Mouse (Mus musculus): Measurements from ENCODE around the gene Ttc7b. TPM values are rescaled to one million over a fixed set of nuclear protein-coding genes. Genes with fewer than 3 reads are reported as not detected.

The Ttc7b gene
- total RNA-seq, 2 experiments from 2014 or later, result 6.3 to 7.9 TPM

DNA sequence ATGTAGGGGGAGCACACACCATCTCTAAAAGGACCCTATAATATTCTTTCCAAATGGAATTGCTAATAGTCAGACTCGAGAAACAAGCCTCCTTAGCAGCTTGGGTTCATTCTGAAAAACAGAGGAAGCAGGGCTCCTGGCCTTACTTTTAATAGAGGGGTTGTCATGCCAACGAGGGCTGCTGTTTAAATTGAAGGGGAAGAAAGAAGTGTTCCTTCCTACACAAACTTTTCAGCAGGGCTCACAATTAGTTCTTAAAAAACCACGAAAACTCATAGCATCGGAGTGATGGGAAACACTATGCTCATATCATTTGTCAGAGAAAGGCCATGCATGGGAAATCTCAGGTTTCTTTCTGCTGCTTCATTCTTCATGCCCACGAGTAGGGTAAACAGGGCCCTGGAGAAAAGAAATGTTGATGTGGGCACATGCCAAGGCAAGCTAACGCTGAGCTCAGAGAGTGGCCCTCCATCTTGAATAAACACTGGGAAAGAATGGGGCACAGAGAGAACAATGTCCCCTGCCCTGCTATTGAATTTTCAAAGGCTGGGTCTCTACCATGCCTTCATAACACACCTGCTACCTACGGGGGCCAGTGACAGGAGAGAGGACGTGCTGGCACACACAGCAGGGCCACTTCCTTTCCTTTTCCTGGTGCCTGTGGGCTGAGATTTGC lies 122.2 kb downstream of the Ttc7b start:
- no peak for ATAC-seq (replicated peaks; ENCODE audit: low FRiP score, low TSS enrichment, poor library complexity, severe bottlenecking)

DNA sequence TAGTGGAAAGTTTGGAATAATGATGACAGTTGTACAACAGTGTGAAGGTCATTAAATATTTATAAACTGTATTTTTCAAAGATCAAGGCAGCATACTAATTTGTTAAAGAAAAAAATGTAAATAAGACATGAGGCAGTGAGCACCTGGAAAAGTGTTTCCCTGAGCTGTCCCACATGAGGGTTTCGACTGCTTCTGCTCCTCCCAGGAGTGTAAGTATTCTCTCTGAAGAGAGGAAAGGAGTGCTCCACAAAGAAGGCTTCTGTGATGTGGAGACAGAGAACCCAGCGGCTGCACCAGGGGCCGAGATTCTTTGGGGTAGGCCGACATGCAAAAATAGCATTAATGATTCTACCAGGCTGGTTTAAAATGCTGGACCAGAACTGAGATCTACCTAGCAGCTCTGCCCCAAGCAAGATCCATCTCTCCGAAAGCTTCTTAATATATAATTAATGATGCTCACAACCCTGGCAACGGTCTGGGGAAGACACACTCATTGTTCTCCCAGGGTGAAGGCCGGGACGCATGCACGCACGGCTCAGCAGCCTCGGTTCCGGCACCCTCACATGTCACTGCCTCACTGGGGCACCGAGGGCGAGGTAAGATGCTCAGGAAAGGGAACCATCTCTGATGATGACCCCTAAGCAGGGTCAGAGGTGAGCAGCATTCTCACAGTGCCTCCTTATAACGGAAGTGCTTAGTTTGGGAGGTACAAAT lies 123.0 kb downstream of the Ttc7b start:
- ATAC-seq (replicated peaks; ENCODE audit: low FRiP score, low TSS enrichment, poor library complexity, severe bottlenecking), result no peak

DNA sequence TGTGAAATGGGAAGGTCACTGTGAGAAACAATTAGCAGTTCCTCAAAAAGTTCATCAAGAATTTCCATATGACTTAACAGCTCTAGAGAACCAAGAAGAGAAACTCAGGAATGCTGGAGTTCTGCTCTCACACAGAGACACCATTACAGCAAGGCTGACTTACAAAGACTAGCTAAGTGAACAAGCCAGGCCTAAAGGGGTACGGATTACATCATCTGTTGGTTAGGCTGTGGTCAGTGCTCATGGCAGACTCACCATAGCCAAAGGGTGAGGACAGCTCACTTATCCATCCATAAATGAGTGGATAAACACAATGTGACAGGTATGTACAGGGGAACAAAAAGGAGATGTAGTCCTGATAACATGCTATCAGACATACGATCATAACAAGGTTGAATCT lies 123.8 kb downstream of the Ttc7b start:
- no peak for ATAC-seq (replicated peaks; ENCODE audit: low FRiP score, low TSS enrichment, poor library complexity, severe bottlenecking)

DNA sequence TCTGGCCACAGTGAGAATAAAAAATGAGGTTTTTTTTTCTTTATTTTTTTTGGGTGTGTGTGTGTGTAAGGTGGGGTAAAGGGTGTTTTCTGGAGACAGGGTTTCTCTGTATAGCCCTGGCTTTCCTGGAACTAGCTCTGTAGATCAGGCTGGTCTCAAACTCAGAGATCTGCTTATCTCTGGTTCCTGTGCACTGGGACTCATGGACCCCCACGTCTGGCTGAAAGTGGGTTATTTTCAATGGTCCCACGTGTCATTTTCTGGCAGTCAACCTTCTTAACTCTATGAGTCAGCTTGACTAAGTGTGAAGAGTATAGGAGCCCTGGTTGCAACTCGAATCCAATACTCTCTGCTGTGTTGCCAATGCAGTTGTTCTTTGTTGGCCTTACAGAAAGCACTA lies 127.1 kb downstream of the Ttc7b start:
- no peak for ATAC-seq (replicated peaks; ENCODE audit: low FRiP score, low TSS enrichment, poor library complexity, severe bottlenecking)

DNA sequence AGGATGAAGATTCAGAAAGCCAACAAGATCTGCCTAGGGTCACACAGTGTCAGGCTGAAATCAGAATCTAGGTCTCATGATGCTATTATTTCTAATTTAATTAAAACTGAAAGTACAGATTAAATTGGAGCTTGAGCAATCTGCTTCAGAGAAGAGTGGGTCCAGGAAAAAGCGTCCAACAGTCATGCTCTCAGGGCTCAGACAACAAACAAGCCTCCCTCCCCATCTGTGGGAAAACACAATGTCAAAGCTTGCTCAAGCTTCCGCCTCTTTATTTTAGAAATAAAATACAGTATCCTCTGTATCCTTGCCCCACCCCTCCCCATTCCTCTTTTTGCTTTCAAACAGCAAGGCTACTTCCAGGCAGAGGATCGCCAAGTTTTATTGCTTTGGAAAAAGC lies 127.5 kb downstream of the Ttc7b start:
- no peak for ATAC-seq (replicated peaks; ENCODE audit: low FRiP score, low TSS enrichment, poor library complexity, severe bottlenecking)

DNA sequence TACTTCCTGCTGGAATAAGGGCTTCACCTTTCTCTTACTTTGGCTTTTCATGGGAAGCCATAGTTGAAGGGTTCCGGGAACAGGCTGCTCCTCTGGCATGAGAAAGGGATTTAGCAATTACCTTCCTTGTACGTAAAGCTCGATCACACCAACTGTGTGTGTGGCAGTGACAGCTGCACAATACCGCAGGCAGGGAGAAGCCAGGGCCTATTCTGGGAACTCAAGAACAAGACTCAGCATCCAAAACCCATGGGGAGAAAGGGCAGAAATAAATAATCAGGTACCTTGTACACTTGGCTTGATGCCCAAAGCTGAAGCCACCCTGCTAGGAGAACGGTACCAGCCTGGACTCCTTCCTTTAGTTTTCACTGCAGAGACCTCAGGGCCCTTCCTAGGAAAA lies 128.2 kb downstream of the Ttc7b start:
- ATAC-seq (replicated peaks; ENCODE audit: low FRiP score, low TSS enrichment, poor library complexity, severe bottlenecking), result no peak

DNA sequence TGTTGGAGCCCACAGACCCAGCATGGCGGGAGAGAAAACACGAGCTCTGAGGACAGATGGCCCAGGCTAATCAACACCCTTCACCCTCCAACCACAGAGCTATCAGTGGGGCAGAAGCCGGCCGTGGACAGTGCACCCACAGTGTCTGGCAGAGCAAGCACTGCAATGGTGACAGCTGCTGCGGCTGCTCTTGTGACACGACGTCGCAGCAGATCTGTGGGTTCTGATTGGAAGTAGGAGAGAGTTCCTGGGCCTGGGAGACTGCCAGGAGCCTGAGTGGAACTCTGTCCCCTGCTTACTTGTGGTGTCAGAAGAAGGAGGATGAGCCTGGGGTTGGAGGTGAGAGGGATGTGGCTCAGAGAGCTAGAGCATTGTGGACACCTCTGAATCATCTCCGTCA lies 128.7 kb downstream of the Ttc7b start:
- peak; percentile 65 for ATAC-seq (replicated peaks; ENCODE audit: low FRiP score, low TSS enrichment, poor library complexity, severe bottlenecking)

DNA sequence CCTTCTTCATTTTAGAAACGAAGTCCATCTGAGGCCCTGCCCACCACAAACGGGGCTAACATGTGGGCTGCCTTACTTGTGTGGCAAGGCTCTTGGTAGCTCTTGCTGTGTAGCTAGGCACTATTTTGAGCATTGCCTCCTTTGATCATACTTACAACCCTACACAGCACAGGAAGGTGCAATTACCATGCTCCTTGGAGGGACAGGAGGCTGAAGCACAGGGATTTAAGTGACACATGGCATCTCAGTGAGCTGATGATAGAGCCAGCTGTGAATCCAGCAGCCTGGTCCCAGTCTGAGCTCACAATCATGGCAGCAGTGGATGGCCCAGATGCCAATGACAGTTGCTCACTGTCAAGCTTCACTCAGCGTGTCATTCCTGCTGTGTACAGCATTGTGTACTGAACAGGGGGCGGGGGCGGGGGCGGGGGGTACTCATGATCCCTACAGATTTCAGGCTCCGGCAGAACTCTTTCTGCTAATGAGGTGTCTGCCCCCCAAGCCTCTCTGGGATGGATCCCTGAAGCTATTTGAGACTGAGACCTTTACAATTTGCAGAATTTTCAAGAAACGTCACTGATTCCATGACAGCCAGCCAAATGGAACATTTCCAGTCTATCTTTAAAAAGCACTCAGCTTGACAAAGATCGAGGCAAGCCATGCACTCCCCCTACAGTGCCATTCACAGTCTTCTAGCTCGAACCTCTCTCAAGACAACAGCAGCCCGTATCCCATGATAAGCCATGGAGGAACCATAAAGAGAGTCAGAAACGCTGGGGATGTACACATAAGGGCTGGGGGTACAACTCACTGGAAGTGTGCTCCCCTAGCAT lies 130.5 kb downstream of the Ttc7b start:
- ATAC-seq (replicated peaks; ENCODE audit: low FRiP score, low TSS enrichment, poor library complexity, severe bottlenecking), result no peak

DNA sequence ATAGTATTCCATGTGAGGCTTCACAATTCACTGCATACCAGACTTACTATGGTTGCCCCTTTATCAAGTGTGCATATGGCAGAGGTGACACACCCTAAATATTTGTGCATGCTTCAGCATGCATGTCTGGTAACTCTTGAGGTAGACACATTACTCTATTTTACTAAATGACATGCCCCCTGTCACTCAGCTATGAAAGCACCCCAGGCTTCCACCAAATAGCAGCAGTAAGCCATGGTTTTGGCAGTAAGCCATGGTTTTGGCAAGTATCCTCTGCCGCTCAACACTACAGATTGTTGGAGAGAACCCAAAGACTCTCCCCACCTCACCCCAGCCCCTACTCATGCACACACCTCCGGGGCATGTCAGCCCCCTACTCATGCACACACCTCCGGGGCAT lies 134.4 kb downstream of the Ttc7b start:
- no peak for ATAC-seq (replicated peaks; ENCODE audit: low FRiP score, low TSS enrichment, poor library complexity, severe bottlenecking)

DNA sequence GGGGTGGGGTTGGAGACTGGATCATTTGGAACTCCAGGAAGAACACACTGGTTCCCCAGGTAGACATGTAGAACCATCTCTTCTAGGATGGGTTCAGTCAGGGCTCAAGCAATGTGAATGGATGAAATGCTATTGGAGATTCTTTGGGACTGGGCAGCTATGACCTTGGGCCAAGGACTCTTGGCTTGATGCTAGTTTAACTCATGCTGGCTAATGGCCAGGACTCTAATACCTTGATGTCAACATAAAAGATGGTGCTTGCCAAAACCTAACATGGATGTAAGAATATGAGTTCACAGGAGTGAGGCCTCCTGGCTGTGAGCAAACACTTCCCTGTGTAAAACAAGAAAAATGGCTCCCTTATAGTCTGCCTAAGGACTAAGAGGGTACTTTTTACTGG lies 138.1 kb downstream of the Ttc7b start:
- no peak for ATAC-seq (replicated peaks; ENCODE audit: low FRiP score, low TSS enrichment, poor library complexity, severe bottlenecking)

DNA sequence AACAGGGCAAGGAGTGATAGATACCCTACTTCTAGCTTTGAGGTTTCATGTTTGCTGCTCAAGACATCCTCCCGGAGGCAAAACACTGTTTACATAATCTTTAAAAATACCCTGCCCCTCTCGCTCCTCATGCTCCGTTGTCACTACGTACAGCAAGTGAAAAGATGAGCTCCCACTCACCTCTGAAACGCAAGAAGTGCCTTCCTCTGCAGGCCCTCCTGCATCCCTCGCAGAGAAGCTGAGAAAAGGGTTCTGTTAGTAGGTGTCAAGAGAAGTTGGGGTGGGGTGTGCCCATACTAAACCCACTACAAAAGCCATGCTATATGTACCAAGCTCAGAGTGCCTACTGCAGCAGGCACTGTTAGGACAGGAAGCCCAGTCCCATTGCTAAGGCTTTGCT lies 138.7 kb downstream of the Ttc7b start:
- ATAC-seq (replicated peaks; ENCODE audit: low FRiP score, low TSS enrichment, poor library complexity, severe bottlenecking), result no peak

DNA sequence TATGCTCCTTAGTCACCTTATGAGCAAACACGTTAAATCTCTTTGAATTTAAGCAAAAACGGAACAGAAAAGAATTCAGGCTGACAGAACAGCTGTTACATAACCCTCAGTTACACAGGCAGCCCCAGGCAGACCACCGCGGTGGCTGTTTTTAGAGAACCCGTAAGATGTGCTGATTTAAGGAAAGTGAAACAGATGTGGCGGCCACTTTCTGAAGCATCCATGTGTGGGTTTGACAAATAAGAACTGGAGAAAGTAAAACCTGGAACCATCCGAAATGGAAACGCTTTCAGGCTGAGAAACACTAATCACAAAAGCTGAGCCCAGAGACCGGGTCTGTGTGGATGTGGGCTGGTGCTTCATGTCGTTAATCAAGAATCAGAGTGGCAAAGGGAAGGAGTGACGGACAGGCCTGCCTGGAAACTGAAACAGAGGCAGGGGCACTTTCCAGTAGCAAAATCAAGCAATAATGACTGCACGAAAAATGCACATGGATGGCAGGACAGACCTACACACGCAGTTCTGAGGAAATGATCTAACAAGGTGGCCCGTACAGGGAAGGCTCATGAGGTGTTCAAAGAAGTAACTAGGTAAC lies 139.8 kb downstream of the Ttc7b start:
- no peak for ATAC-seq (replicated peaks; ENCODE audit: low FRiP score, low TSS enrichment, poor library complexity, severe bottlenecking)

DNA sequence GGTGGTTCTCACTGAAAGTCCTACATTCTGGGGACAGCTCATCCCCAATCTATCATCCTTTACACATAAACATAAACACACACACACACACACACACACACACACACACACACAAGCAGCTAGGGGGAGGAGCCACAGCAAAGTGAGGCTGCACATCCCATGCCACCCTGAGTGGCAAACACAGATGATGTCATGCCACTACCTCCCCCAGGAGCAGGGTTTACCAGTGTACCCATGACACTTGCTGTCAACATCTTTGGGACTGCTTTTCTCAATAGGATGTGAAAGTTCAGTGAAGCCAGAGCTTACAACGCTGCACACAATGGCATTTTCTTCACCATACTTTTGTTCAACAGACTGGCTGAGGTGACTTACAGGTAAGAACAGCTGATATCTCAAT lies 140.8 kb downstream of the Ttc7b start:
- no peak for ATAC-seq (replicated peaks; ENCODE audit: low FRiP score, low TSS enrichment, poor library complexity, severe bottlenecking)

DNA sequence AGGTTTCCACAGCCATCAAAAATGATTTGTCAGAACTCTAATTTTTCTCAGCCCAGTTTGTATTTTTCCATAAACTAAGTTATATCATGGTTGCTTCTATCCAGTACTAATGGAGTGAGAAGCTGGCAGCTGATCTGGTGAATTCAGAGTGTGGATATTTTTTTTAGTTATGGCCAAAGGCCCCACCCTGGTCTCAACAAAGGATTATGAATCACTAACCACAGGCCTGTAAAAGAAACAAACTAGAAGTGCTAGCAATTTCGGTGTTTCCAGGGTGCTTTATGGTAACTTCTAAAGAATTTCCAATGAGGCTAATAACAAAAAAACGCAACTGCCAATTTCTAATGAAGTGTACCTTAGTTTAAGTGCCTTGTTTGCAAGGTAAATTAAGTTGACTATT lies 142.4 kb downstream of the Ttc7b start:
- no peak for ATAC-seq (replicated peaks; ENCODE audit: low FRiP score, low TSS enrichment, poor library complexity, severe bottlenecking)

DNA sequence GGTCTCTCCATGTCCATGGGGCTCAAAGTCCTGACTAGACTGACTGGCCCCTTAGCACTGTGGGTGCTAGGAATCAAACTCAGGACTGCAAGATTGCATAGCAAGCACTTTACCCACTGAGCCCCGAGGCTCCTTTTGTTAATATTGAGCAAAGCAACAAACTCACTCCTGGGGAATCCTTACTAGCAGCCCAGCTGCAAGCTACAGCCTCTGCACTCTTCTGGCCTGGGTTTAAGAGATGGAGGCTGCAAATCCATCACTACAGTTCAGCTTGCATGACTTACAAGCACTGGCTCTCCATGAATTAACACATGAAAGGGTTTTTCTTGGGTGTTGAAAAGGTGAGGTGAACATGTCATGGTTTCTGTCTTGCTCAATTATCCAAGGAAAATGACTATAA lies 142.8 kb downstream of the Ttc7b start:
- ATAC-seq (replicated peaks; ENCODE audit: low FRiP score, low TSS enrichment, poor library complexity, severe bottlenecking), result no peak

DNA sequence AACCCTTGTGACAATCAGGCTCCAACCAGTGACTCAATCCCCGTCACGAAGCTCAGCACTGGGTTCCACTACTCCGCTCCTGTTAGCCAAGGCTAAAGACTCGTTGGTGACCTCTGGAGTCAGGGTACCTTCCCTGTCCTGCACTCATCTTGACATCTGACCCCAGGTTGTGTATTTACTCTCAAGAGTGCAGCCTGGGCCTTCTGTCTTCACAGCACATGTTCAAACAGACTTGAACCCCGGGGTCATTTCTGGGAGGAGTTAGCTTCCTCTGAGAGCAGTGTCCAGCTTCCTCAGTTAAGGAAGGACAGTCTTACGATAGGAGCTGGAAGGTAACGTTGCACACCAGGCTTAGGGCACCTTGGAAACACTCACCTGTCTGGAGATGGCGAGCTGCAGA lies 144.8 kb downstream of the Ttc7b start:
- no peak for ATAC-seq (replicated peaks; ENCODE audit: low FRiP score, low TSS enrichment, poor library complexity, severe bottlenecking)

DNA sequence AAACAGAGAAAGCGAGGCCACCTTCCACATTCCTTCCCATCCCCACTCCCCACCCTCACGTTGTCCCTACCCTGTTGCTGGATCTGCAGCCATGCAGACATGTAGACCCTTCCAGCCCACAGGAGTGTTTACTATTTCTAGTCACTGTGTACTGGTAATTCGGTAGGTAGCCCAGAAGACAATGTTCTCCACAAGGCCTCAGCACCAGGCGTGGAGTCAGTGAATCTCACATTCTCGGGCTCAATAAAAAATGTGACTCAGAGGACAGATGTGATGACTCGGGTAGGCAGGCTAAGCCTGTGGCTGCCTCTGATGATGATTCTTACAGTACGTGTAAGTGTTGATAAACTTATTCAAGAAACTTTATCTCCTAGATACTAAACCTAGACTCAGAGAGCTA lies 147.8 kb downstream of the Ttc7b start:
- no peak for ATAC-seq (replicated peaks; ENCODE audit: low FRiP score, low TSS enrichment, poor library complexity, severe bottlenecking)

DNA sequence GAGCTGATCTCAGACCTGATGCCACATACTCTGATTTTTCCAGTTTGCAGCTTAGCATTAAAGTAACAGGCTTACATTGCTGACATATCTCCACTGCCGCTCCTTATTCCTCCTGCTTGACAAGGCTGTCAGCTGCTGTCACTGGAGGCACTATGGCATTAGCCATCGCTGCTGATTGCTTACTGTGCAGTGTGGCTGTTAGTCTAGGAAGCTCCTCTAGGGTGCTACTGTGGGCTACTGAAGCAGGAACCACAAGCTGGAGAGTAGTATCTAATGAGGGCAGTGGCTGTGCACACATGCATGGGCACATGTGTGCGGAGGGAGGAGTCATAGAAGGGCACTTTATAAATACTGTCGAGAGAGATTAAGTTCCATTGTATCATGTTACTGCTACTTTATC lies 148.6 kb downstream of the Ttc7b start:
- ATAC-seq (replicated peaks; ENCODE audit: low FRiP score, low TSS enrichment, poor library complexity, severe bottlenecking), result no peak

DNA sequence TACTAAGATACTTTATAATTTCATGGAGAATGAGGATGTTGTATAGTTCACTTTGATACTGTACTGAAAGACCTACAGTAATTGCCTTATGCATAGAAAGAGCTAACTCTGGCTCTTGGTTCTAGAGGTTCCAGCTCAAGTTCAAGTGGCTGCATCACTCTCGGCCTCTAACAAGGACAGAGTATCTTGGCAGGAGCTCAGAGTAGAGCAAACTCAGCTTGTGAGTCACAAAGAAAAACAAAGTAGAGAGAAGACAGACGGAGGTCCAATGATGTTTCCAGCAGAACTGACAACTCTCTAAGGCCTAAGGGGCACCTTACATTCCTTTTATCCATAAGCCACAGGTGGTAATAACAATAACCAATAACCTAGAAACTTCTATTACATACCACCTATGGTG lies 150.8 kb downstream of the Ttc7b start:
- ATAC-seq (replicated peaks; ENCODE audit: low FRiP score, low TSS enrichment, poor library complexity, severe bottlenecking), result no peak

DNA sequence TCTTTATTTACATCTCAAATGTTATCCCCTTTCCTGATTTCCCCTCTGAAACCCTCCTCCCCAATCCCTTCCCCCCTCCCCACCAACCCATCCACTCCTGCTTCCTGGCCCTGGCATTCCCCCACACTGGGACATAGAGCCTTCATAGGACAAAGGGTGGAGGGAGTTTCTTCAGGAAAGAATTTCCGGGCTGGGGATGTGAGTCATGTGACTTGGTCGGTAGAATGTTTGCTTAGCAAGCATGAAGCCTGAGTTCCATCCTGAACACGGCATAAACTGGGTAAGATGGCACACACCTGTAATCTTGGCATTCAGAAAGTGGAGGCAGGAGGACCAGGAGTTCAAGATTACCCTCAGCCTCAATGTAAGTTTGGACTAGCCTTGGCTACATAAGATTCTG lies 151.4 kb downstream of the Ttc7b start:
- no peak for ATAC-seq (replicated peaks; ENCODE audit: low FRiP score, low TSS enrichment, poor library complexity, severe bottlenecking)
